Mouse (Mus musculus) liver, postnatal 0 days (tissue): ENCODE data around the gene Ryr3. TPM values are rescaled to one million over a fixed set of nuclear protein-coding genes. Genes with fewer than 3 reads are reported as not detected.

Experiments used
- ATAC-seq: fragments of 200-750 bp; cut with Nextera tagmentation; 2 replicates; pipeline ENCODE4 v1.8.0; 2017; ENCODE audit warnings: mild to moderate bottlenecking, moderate library complexity
- DNase-seq: peaks from one replicate; pipeline ENCODE4 v3.0.0-alpha.2; 2016
- H3K27ac ChIP-seq: fragments of 300-500 bp; sonication (generic); 2 replicates; pipeline ENCODE4 v1.5.1; 2014; ENCODE audit warnings: antibody characterized with exemption, moderate library complexity, mild to moderate bottlenecking, low read depth
- H3K27me3 ChIP-seq: fragments of 300-500 bp; sonication (generic); 2 replicates; pipeline ENCODE4 v1.6.1; 2014; ENCODE audit warnings: low read length, control low read depth, mixed read lengths; ENCODE audit not compliant: insufficient read depth
- H3K36me3 ChIP-seq: fragments of 300-500 bp; sonication (generic); replicated peaks from 2 replicates; pipeline ENCODE4 v1.6.1; 2014; ENCODE audit warnings: mild to moderate bottlenecking, control low read depth, low read length, moderate library complexity, mixed read lengths; ENCODE audit not compliant: insufficient read depth
- H3K4me1 ChIP-seq: fragments of 300-500 bp; sonication (generic); 2 replicates; pipeline ENCODE4 v1.6.1; 2014; ENCODE audit warnings: antibody characterized with exemption, mild to moderate bottlenecking, control low read depth; ENCODE audit not compliant: insufficient read depth
- H3K4me2 ChIP-seq: fragments of 300-500 bp; sonication (generic); 2 replicates; pipeline ENCODE4 v1.6.1; 2014; ENCODE audit warnings: low read depth, mild to moderate bottlenecking, low read length, moderate library complexity, mixed read lengths
- H3K4me3 ChIP-seq: fragments of 300-500 bp; sonication (generic); 2 replicates; pipeline ENCODE4 v1.5.1; 2014; ENCODE audit warnings: low read depth, low read length
- H3K9ac ChIP-seq: fragments of 300-500 bp; sonication (generic); replicated peaks from 2 replicates; pipeline ENCODE4 v1.6.1; 2014; ENCODE audit warnings: mild to moderate bottlenecking, moderate library complexity
- H3K9me3 ChIP-seq: fragments of 300-500 bp; sonication (generic); 2 replicates; pipeline ENCODE4 v1.6.1; 2016; ENCODE audit warnings: mild to moderate bottlenecking, control low read depth, low read length, mixed read lengths
- CTCF ChIP-seq: sonication (generic); IDR thresholded peaks from 2 replicates; pipeline ENCODE4 v1.5.1; 2016; ENCODE audit warnings: antibody characterized with exemption, low read depth
- EP300 ChIP-seq: IDR thresholded peaks from 2 replicates; pipeline ENCODE4 v1.6.1; 2016; ENCODE audit warnings: antibody characterized with exemption, low read depth, mild to moderate bottlenecking
- WGBS: fragments of 180-500 bp; shearing (Covaris S2); extraction: QIAGEN DNeasy Blood & Tissue Kit; methylation state at CpG from one replicate; pipeline ENCODE4 v1.1.7; 2014; ENCODE audit not compliant: insufficient replicate concordance; 5-methylcytosine and 5-hydroxymethylcytosine counted together
- polyA plus RNA-seq: library from polyadenylated mRNA; unstranded; fragments of >200 nt; fragmentation: Nextera tagmentation; extraction: Ambion mirVana; gene quantifications from 2 replicates; pipeline ENCODE4 v1.2.1, GENCODE M21; 2015

The Ryr3 gene
- polyA plus RNA-seq, 1 experiment from 2014 or later: not detected

- Histone ChIP-seq H3K4me2 (no peak overlapping the region), H3K27ac (no peak overlapping the region), H3K9ac (no peak overlapping the region), H3K9me3 (no peaks in the 10 kb centered on the region), H3K4me1 (no peaks in the 10 kb centered on the region), H3K27me3 (no peaks in the 10 kb centered on the region), H3K36me3 (no peaks in the 10 kb centered on the region), H3K4me3 (no peak overlapping the region)
- 82% methylated on average over 4 of the region's 4 CpGs for WGBS
- no peak for ATAC-seq
- TF ChIP-seq EP300 (no peak), CTCF (no peak)
- DNase-seq: no peak
Measured at GRCm38 (mm10) chr2:113076396-113076795, 140.5 kb downstream of the Ryr3 start.

DNA sequence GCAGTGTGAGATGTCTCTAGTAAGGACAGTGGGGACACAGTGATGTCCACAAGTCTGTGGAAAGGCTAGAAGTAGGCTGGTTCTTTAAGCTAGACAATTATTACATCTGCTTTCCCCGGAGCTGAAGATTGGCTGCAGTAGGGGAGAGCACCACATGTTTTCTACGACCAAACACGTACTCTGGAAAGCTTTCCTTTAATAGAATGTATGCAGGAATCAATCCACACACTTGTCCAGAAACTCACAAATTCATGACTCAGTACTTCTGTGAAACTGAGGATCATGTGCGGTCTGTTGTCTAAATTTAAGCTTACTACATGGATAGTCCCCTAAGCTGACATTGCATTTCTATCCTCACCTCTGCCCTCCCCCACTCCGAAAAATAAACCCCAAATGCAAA lies 157.5 kb downstream of the Ryr3 start:
- H3K36me3 ChIP-seq: no peaks in the 10 kb centered on the region
- H3K9me3 ChIP-seq: no peaks in the 10 kb centered on the region
- H3K4me2 ChIP-seq: no peak overlapping the region
- no peak for TF ChIP-seq CTCF
- TF ChIP-seq EP300: no peak
- no peak overlapping the region for H3K9ac ChIP-seq
- DNase-seq (no peak), ATAC-seq (no peak)
- H3K4me3 ChIP-seq: no peak overlapping the region
- no peaks in the 10 kb centered on the region for H3K4me1 ChIP-seq
- H3K27ac ChIP-seq: no peak overlapping the region
- H3K27me3 ChIP-seq: no peaks in the 10 kb centered on the region
- 85% methylated on average over 5 of the region's 5 CpGs for WGBS

DNA sequence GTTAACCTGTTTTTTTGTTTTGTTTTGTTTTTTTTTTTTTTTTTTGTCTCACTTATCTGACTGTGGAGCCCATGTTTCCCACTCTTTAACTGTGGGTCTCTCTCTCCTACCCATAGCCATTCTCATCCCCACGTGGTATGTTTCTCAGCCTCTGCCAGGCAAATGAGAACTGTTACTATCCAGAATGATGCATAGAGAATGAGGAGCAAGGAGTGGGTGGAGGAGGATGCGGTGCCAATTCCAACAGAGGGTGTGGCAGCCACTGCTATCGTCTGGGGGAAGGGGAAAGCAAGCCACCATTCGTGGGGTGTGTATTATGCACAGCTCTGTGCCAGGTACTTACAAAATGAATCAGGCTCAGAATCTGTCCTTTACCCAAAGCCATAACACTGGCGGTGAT lies 158.0 kb downstream of the Ryr3 start:
- Histone ChIP-seq H3K9ac (no peak overlapping the region), H3K4me3 (no peak overlapping the region), H3K36me3 (no peaks in the 10 kb centered on the region), H3K27ac (no peak overlapping the region), H3K9me3 (no peaks in the 10 kb centered on the region), H3K4me2 (no peak overlapping the region), H3K27me3 (no peaks in the 10 kb centered on the region), H3K4me1 (no peaks in the 10 kb centered on the region)
- TF ChIP-seq EP300: no peak
- TF ChIP-seq CTCF: no peak
- 58% methylated on average over 5 of the region's 5 CpGs for WGBS
- no peak for DNase-seq
- no peak for ATAC-seq

- Histone ChIP-seq H3K9ac (no peak overlapping the region), H3K27ac (no peak overlapping the region), H3K4me3 (no peak overlapping the region), H3K4me1 (no peaks in the 10 kb centered on the region), H3K9me3 (no peaks in the 10 kb centered on the region), H3K36me3 (no peaks in the 10 kb centered on the region), H3K4me2 (no peak overlapping the region), H3K27me3 (no peaks in the 10 kb centered on the region)
- 45% methylated on average over 3 of the region's 3 CpGs for WGBS
- no peak for TF ChIP-seq CTCF
- TF ChIP-seq EP300: no peak
- ATAC-seq (no peak), DNase-seq (no peak)
Measured at GRCm38 (mm10) chr2:113058116-113058515, 158.8 kb downstream of the Ryr3 start.

- TF ChIP-seq CTCF (no peak), EP300 (no peak)
- Histone ChIP-seq H3K9me3 (no peaks in the 10 kb centered on the region), H3K27ac (no peak overlapping the region), H3K27me3 (no peaks in the 10 kb centered on the region), H3K4me3 (no peak overlapping the region), H3K9ac (no peak overlapping the region), H3K4me2 (no peak overlapping the region), H3K36me3 (no peaks in the 10 kb centered on the region), H3K4me1 (no peaks in the 10 kb centered on the region)
- DNase-seq (no peak), ATAC-seq (no peak)
- 79% methylated on average over 2 of the region's 2 CpGs for WGBS
Measured at GRCm38 (mm10) chr2:113055591-113055990, 161.3 kb downstream of the Ryr3 start.

DNA sequence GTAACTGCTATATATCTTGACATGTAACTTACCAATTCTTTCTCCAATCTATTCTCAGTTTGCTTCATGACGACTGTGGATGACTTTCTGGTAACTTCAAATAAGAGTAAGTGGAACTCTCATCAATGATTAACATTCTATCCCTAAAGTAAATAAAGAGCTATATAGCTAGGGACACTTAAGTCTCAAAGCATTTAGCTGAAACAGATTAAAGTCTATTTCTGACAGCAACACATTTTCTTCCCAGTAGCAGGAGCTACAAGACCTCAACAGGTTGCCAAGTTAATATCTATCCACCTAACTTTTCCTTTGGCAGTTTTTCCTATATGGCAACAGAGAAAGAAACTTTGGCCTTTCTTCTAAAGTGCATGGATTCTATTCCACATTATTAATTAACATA lies 167.1 kb downstream of the Ryr3 start:
- H3K27me3 ChIP-seq: no peaks in the 10 kb centered on the region
- ATAC-seq: no peak
- no peak overlapping the region for H3K4me3 ChIP-seq
- H3K9me3 ChIP-seq: no peaks in the 10 kb centered on the region
- no peak overlapping the region for H3K9ac ChIP-seq
- no peak for DNase-seq
- 45% methylated on average over 1 of the region's 1 CpGs for WGBS
- TF ChIP-seq CTCF (no peak), EP300 (no peak)
- H3K36me3 ChIP-seq: no peaks in the 10 kb centered on the region
- no peak overlapping the region for H3K4me2 ChIP-seq
- no peak overlapping the region for H3K27ac ChIP-seq
- H3K4me1 ChIP-seq: no peaks in the 10 kb centered on the region

DNA sequence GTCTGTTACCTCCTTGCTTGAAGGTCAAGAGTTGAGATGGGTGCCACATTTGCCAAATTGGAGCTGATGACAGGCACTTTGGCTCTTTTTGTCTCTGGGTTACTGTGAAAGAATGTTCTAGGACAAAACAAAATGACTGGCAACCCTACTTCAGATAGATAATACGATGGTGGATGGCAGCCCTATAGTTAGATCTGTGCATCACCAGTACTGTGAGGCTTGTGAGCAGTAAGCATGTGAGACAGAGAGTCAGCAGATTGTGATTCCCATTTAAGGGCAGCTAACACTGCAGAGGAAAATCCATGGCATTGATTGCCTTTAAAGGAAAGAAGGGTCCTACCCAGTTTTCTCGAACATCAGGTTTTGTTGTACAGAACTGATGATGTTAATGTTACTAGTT lies 180.3 kb downstream of the Ryr3 start:
- H3K4me2 ChIP-seq: no peak overlapping the region
- TF ChIP-seq EP300 (no peak), CTCF (no peak)
- ATAC-seq (no peak), DNase-seq (no peak)
- no peaks in the 10 kb centered on the region for H3K27me3 ChIP-seq
- H3K4me1 ChIP-seq: no peaks in the 10 kb centered on the region
- no peak overlapping the region for H3K27ac ChIP-seq
- 63% methylated on average over 2 of the region's 2 CpGs for WGBS
- H3K9ac ChIP-seq: no peak overlapping the region
- H3K9me3 ChIP-seq: no peaks in the 10 kb centered on the region
- H3K36me3 ChIP-seq: no peaks in the 10 kb centered on the region
- no peak overlapping the region for H3K4me3 ChIP-seq
